Mouse (Mus musculus): Measurements from ENCODE around the gene Gm45062.

Gm45062 gene

GRCm38 (mm10) chr6:8419485-8420186, 160.4 kb downstream of the Gm45062 start:
- no peak for DNase-seq (ENCODE audit: low read depth)

- DNase-seq (ENCODE audit: low read depth), result no peak
Measured at GRCm38 (mm10) chr6:8420187-8420503, 160.9 kb downstream of the Gm45062 start.

GRCm38 (mm10) chr6:8421421-8421820, 162.2 kb downstream of the Gm45062 start:
- no peak for DNase-seq (ENCODE audit: low read depth)

GRCm38 (mm10) chr6:8421959-8422581, 162.8 kb downstream of the Gm45062 start:
- DNase-seq (ENCODE audit: low read depth), result no peak

- DNase-seq (ENCODE audit: low read depth), result no peak
Measured at GRCm38 (mm10) chr6:8423142-8423541, 163.9 kb downstream of the Gm45062 start.

GRCm38 (mm10) chr6:8427692-8428091, 168.4 kb downstream of the Gm45062 start:
- DNase-seq (ENCODE audit: low read depth), result no peak

GRCm38 (mm10) chr6:8430610-8431234, 171.5 kb downstream of the Gm45062 start:
- peak; percentile 11 for DNase-seq (ENCODE audit: low read depth)

GRCm38 (mm10) chr6:8433179-8433578, 173.9 kb downstream of the Gm45062 start:
- DNase-seq (ENCODE audit: low read depth), result no peak

- no peak for DNase-seq (ENCODE audit: low read depth)
Measured at GRCm38 (mm10) chr6:8437937-8438336, 178.7 kb downstream of the Gm45062 start.

GRCm38 (mm10) chr6:8441814-8442213, 182.6 kb downstream of the Gm45062 start:
- no peak for DNase-seq (ENCODE audit: low read depth)

GRCm38 (mm10) chr6:8446786-8447185, 187.5 kb downstream of the Gm45062 start:
- peak; percentile 37 for DNase-seq (ENCODE audit: low read depth)

GRCm38 (mm10) chr6:8455599-8455998, 196.3 kb downstream of the Gm45062 start:
- DNase-seq (ENCODE audit: low read depth), result no peak

GRCm38 (mm10) chr6:8458596-8458995, 199.3 kb downstream of the Gm45062 start:
- DNase-seq (ENCODE audit: low read depth), result peak; percentile 28

GRCm38 (mm10) chr6:8462447-8462846, 203.2 kb downstream of the Gm45062 start:
- no peak for DNase-seq (ENCODE audit: low read depth)

- DNase-seq (ENCODE audit: low read depth), result no peak
Measured at GRCm38 (mm10) chr6:8465388-8465787, 206.1 kb downstream of the Gm45062 start.

GRCm38 (mm10) chr6:8465985-8466384, 206.7 kb downstream of the Gm45062 start:
- no peak for DNase-seq (ENCODE audit: low read depth)

GRCm38 (mm10) chr6:8467667-8468337, 208.6 kb downstream of the Gm45062 start:
- no peak for DNase-seq (ENCODE audit: low read depth)

GRCm38 (mm10) chr6:8469918-8470317, 210.7 kb downstream of the Gm45062 start:
- no peak for DNase-seq (ENCODE audit: low read depth)

GRCm38 (mm10) chr6:8472125-8472524, 212.9 kb downstream of the Gm45062 start:
- DNase-seq (ENCODE audit: low read depth), result no peak

- no peak for DNase-seq (ENCODE audit: low read depth)
Measured at GRCm38 (mm10) chr6:8472915-8473314, 213.7 kb downstream of the Gm45062 start.

- DNase-seq (ENCODE audit: low read depth), result no peak
Measured at GRCm38 (mm10) chr6:8473498-8473897, 214.2 kb downstream of the Gm45062 start.

- no peak for DNase-seq (ENCODE audit: low read depth)
Measured at GRCm38 (mm10) chr6:8474316-8474715, 215.1 kb downstream of the Gm45062 start.

- DNase-seq (ENCODE audit: low read depth), result no peak
Measured at GRCm38 (mm10) chr6:8474820-8475219, 215.6 kb downstream of the Gm45062 start.
